ENCODE assay signal across 9 mouse cellular contexts in the genomic region with DNA sequence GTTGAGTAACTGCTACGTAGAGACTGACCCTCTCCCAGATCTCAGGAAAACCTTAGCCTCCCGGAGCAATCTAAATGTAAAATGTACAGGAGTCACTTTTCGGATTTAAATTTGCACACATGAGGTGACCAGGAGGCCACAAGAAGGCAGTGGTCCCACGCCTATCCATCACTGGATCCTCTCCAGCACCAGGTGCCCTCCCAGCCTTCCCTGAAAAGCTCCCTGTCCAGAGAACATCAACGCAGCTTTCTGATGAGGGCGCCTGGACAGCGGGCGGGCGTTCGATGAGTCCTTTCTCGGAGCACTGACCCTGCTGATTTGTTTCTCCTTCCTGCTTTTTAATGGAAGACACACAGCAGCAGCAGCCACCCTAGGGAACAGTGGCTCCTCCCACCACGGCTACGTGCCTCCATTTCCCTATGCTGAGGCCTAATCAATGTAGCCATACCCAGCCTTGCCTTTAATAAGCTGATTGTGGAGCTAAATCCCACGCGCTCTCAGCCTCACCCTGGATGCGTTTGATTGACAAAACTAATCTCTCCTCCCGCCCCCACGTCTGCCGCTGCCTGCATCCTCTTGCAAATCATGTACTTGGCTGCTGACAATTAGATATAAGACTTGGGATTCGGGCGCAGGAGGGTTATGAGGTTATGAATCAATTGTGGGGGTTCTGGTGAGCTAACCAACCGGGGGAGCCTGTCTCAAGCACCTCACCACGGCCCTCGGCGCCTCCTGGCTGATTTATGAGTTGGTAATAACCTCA.
DNase-seq lines count a peak whose midpoint lies in the region; ATAC-seq and TF ChIP-seq lines count a peak whose summit lies in the region.
"Had no signal": no experiment of that assay in that cellular context is flagged by ENCODE, and none has a peak within 500 bp of the region (broad histone marks: within the 10 kb centered on the region; RNA-seq: fewer than 3 reads in every experiment).

No protein-coding gene starts in this region.

- H3K4me1 ChIP-seq in heart, postnatal 0 days (ENCODE audit: control insufficient read depth, insufficient read depth): peaks cover 14% of the 10 kb centered on the region
- H3K4me1 ChIP-seq in forebrain, postnatal 0 days (ENCODE audit: insufficient read depth): peaks cover 14% of the 10 kb centered on the region

- no peak overlapping the region for H3K4me2 ChIP-seq in heart, postnatal 0 days (ENCODE audit: low read depth, low read length)
- H3K4me2 ChIP-seq in forebrain, postnatal 0 days (ENCODE audit: low read depth): no peak overlapping the region

- H3K27ac ChIP-seq in heart, postnatal 0 days (ENCODE audit: low read depth): peak overlapping the region; percentile 52; the same call in 1 of the 2 replicates
- H3K27ac ChIP-seq in forebrain, postnatal 0 days (ENCODE audit: low read depth, low read length): no peak overlapping the region
- no peak overlapping the region for H3K27ac ChIP-seq in left cerebral cortex, adult 2 months

- H3K36me3 ChIP-seq in heart, postnatal 0 days (replicated peaks; ENCODE audit: control insufficient read depth, insufficient read depth, low read length): no peaks in the 10 kb centered on the region
- no peaks in the 10 kb centered on the region for H3K36me3 ChIP-seq in forebrain, postnatal 0 days (ENCODE audit: insufficient read depth)

- H3K9me3 ChIP-seq in heart, postnatal 0 days (replicated peaks; ENCODE audit: control insufficient read depth, low read length): no peaks in the 10 kb centered on the region
- no peaks in the 10 kb centered on the region for H3K9me3 ChIP-seq in forebrain, postnatal 0 days (ENCODE audit: low read length)

- no peak overlapping the region for H3K4me3 ChIP-seq in heart, postnatal 0 days (ENCODE audit: low read depth, low read length)
- H3K4me3 ChIP-seq in forebrain, postnatal 0 days (ENCODE audit: low read depth, low read length): no peak overlapping the region
- no peak overlapping the region for H3K4me3 ChIP-seq in left cerebral cortex, adult 2 months

- TF ChIP-seq EP300 in heart, postnatal 0 days (IDR thresholded peaks at IDR 0.05; ENCODE audit: low read depth): no peak

- TF ChIP-seq CTCF in heart, postnatal 0 days (IDR thresholded peaks at IDR 0.05; ENCODE audit: low read depth): no peak
- no peak for TF ChIP-seq CTCF in forebrain, postnatal 0 days (IDR thresholded peaks at IDR 0.05; ENCODE audit: low read depth)
- TF ChIP-seq CTCF in left cerebral cortex, adult 2 months (IDR thresholded peaks at IDR 0.05): no peak

- WGBS in heart, postnatal 0 days: 70% methylated on average over 25 of the region's 25 CpGs
- 56% methylated on average over 25 of the region's 25 CpGs for WGBS in forebrain, postnatal 0 days

- DNase-seq in heart, postnatal 0 days (ENCODE audit: low spot score): no peak
- DNase-seq in heart, adult 8-10 months (ENCODE audit: low spot score): no peak
- DNase-seq in forebrain, postnatal 0 days: peak; percentile 67
- peak; percentile 47 to 59 for DNase-seq in left cerebral cortex, adult 2 months (ENCODE audit: extremely low spot score in 1 of 2, low spot score in 2 of 2)
- DNase-seq in retina, postnatal 1 day: peak; percentile 61
- no peak for DNase-seq in gastrocnemius, adult 18-20 months (ENCODE audit: low spot score)
- DNase-seq: cerebellum, adult 9-11 months had no signal

- intact Hi-C loops in left cerebral cortex, adult 2 months (cut with DNase I): no loop called here

- H3K27me3 ChIP-seq in heart, postnatal 0 days (ENCODE audit: control insufficient read depth, insufficient read depth, low read length): no peaks in the 10 kb centered on the region
- no peaks in the 10 kb centered on the region for H3K27me3 ChIP-seq in forebrain, postnatal 0 days (ENCODE audit: insufficient read depth, low read length)

- H3K9ac ChIP-seq in heart, postnatal 0 days (replicated peaks; ENCODE audit: low read depth, low read length): no peak overlapping the region
- H3K9ac ChIP-seq in forebrain, postnatal 0 days: no peak overlapping the region

- ATAC-seq in heart, postnatal 0 days (ENCODE audit: insufficient read depth, low read depth): no peak
- ATAC-seq in forebrain, postnatal 0 days: peak; percentile 87
- no peak for ATAC-seq in cerebellum, adult (ENCODE audit: insufficient number of reproducible peaks, low FRiP score, low TSS enrichment)
- ATAC-seq in monocyte, adult 5-6 weeks (replicated peaks; ENCODE audit: insufficient number of reproducible peaks, low FRiP score, low TSS enrichment, poor library complexity, severe bottlenecking): no peak

Comparison
In these comparisons a context has a peak if more than half of its experiments do, and no peak if none do; other contexts are left out.
1. DNase-seq: peak in forebrain, postnatal 0 days (single experiment), left cerebral cortex, adult 2 months (2 of 2) and retina, postnatal 1 day (single experiment); none in heart, postnatal 0 days (single experiment), heart, adult 8-10 months (single experiment) and gastrocnemius, adult 18-20 months (single experiment).